21 mouse cellular contexts compared by ENCODE assay signal in genomic region chr12:99756213-99756612, GRCm38 (mm10).
DNase-seq lines count a peak whose midpoint lies in the region; ATAC-seq lines count a peak whose summit lies in the region.
"Had no signal": no experiment of that assay in that cellular context is flagged by ENCODE, and none has a peak within 500 bp of the region (broad histone marks: within the 10 kb centered on the region; RNA-seq: fewer than 3 reads in every experiment).

No protein-coding gene starts in this region.

- no peak overlapping the region for H3K4me3 ChIP-seq in forebrain, embryonic 11.5 days (ENCODE audit: low read depth, low read length)
- H3K4me3 ChIP-seq in forebrain, embryonic 15.5 days = no peak overlapping the region
- H3K4me3 ChIP-seq in midbrain, embryonic 16.5 days (ENCODE audit: low read depth, low read length) = no peak overlapping the region
- H3K4me3 ChIP-seq: heart, embryonic 10.5 days; liver, embryonic 13.5 days had no signal

- no peaks in the 10 kb centered on the region for H3K9me3 ChIP-seq in forebrain, embryonic 11.5 days (ENCODE audit: control insufficient read depth, low read length)
- no peaks in the 10 kb centered on the region for H3K9me3 ChIP-seq in forebrain, embryonic 15.5 days
- H3K9me3 ChIP-seq in midbrain, embryonic 16.5 days (replicated peaks; ENCODE audit: control insufficient read depth, low read length, poor library complexity, severe bottlenecking) = no peaks in the 10 kb centered on the region
- H3K9me3 ChIP-seq: heart, embryonic 10.5 days; liver, embryonic 13.5 days had no signal

- H3K27me3 ChIP-seq in forebrain, embryonic 11.5 days (ENCODE audit: control insufficient read depth, insufficient read depth, low read length) = no peaks in the 10 kb centered on the region
- no peaks in the 10 kb centered on the region for H3K27me3 ChIP-seq in forebrain, embryonic 15.5 days
- H3K27me3 ChIP-seq in midbrain, embryonic 16.5 days (ENCODE audit: control insufficient read depth, insufficient read depth, low read depth, low read length) = no peaks in the 10 kb centered on the region
- H3K27me3 ChIP-seq: liver, embryonic 13.5 days had no signal

- no peak for ATAC-seq in forebrain, embryonic 11.5 days (replicated peaks; ENCODE audit: low FRiP score)
- peak; percentile 48; the same call in 1 of the 2 replicates for ATAC-seq in forebrain, embryonic 15.5 days (replicated peaks)
- no peak for ATAC-seq in midbrain, embryonic 16.5 days
- ATAC-seq: activated CD4-positive, CD25-positive, alpha-beta regulatory T cell, adult 4 months; inflammation-experienced regulatory T-cells, adult 6 months had no signal

- intact Hi-C loops in left cerebral cortex, postnatal 4 days (cut with DNase I) = no loop called here
- intact Hi-C loops in left cerebral cortex, postnatal 10 days (cut with DNase I) = no loop called here
- intact Hi-C loops in left cerebral cortex, postnatal 25 days (cut with DNase I) = no loop called here

- DNase-seq in left cerebral cortex, postnatal 4 days = peak; percentile 32
- DNase-seq in left cerebral cortex, postnatal 10 days (ENCODE audit: extremely low spot score in 1 of 2, low spot score in 2 of 2) = no peak
- DNase-seq in forebrain, embryonic 11.5 days (ENCODE audit: low spot score) = peak; percentile 58
- no peak for DNase-seq in embryo, embryonic 11 days
- no peak for DNase-seq in left cerebral cortex, postnatal 25 days (ENCODE audit: low spot score in 2 of 2)
- DNase-seq: adrenal gland, adult 8-10 months; cerebellum, adult 18-20 months; cerebellum, postnatal 14 days; gastrocnemius, postnatal 36 days; kidney, adult 2 months; kidney, postnatal 14 days; liver, embryonic 13.5 days; lung, adult 2 months; lung, postnatal 14 days; thymus, adult 2 months; thymus, postnatal 4 days had no signal

- H3K36me3 ChIP-seq in forebrain, embryonic 11.5 days (ENCODE audit: control insufficient read depth, insufficient read depth, low read length) = no peaks in the 10 kb centered on the region
- no peaks in the 10 kb centered on the region for H3K36me3 ChIP-seq in forebrain, embryonic 15.5 days
- H3K36me3 ChIP-seq in midbrain, embryonic 16.5 days (ENCODE audit: control insufficient read depth, insufficient read depth, low read length) = no peaks in the 10 kb centered on the region
- H3K36me3 ChIP-seq: heart, embryonic 10.5 days; liver, embryonic 13.5 days had no signal

- peaks cover 6% of the 10 kb centered on the region for H3K4me1 ChIP-seq in forebrain, embryonic 11.5 days (replicated peaks; ENCODE audit: control insufficient read depth, insufficient read depth, low read length)
- peaks cover 21% of the 10 kb centered on the region for H3K4me1 ChIP-seq in forebrain, embryonic 15.5 days
- H3K4me1 ChIP-seq in midbrain, embryonic 16.5 days (ENCODE audit: control insufficient read depth, insufficient read depth, low read length) = peaks cover 20% of the 10 kb centered on the region
- H3K4me1 ChIP-seq: liver, embryonic 13.5 days had no signal

- H3K27ac ChIP-seq in forebrain, embryonic 11.5 days (ENCODE audit: low read depth, low read length) = no peak overlapping the region
- H3K27ac ChIP-seq in forebrain, embryonic 15.5 days (replicated peaks) = no peak overlapping the region
- H3K27ac ChIP-seq in midbrain, embryonic 16.5 days (ENCODE audit: low read length) = no peak overlapping the region
- H3K27ac ChIP-seq: heart, embryonic 10.5 days; liver, embryonic 13.5 days had no signal

- no peak overlapping the region for H3K9ac ChIP-seq in forebrain, embryonic 11.5 days (ENCODE audit: low read length)
- no peak overlapping the region for H3K9ac ChIP-seq in forebrain, embryonic 15.5 days (replicated peaks)
- H3K9ac ChIP-seq in midbrain, embryonic 16.5 days (ENCODE audit: low read depth, low read length) = no peak overlapping the region
- H3K9ac ChIP-seq: liver, embryonic 13.5 days had no signal

- WGBS in forebrain, embryonic 11.5 days = 85% methylated on average over 9 of the region's 9 CpGs
- 60% methylated on average over 9 of the region's 9 CpGs for WGBS in forebrain, embryonic 15.5 days
- WGBS in midbrain, embryonic 16.5 days = 69% methylated on average over 9 of the region's 9 CpGs

- no peak overlapping the region for H3K4me2 ChIP-seq in forebrain, embryonic 11.5 days (ENCODE audit: low read depth, low read length, severe bottlenecking)
- H3K4me2 ChIP-seq in forebrain, embryonic 15.5 days (replicated peaks) = no peak overlapping the region
- H3K4me2 ChIP-seq in midbrain, embryonic 16.5 days (ENCODE audit: low read length) = peak overlapping the region; percentile 49
- H3K4me2 ChIP-seq: liver, embryonic 13.5 days had no signal

Comparison
In these comparisons a context has a peak if more than half of its experiments do, and no peak if none do; other contexts are left out.
1. DNase-seq: peak in left cerebral cortex, postnatal 4 days (single experiment) and forebrain, embryonic 11.5 days (single experiment); none in left cerebral cortex, postnatal 10 days (0 of 2), embryo, embryonic 11 days (single experiment) and left cerebral cortex, postnatal 25 days (0 of 2).